Mouse (Mus musculus) limb, embryonic 11.5 days (tissue): Measurements from ENCODE around the gene Sult2a6. TPM values are rescaled to one million over a fixed set of nuclear protein-coding genes. Genes with fewer than 3 reads are reported as not detected.

Experiments
- ATAC-seq: fragments of 200-750 bp; cut with Nextera tagmentation; 2 replicates; pipeline ENCODE4 v1.8.0; 2017; ENCODE audit warnings: low read depth; ENCODE audit not compliant: insufficient number of reproducible peaks, low FRiP score, low TSS enrichment
- DNase-seq: peaks from one replicate; pipeline ENCODE4 v3.0.0-alpha.2; 2015; ENCODE audit warnings: low spot score
- H3K27ac ChIP-seq: fragments of 300-500 bp; sonication (generic); replicated peaks from 2 replicates; pipeline ENCODE4 v1.5.1; 2014; ENCODE audit warnings: low read depth, mild to moderate bottlenecking, low read length
- H3K27me3 ChIP-seq: fragments of 300-500 bp; sonication (generic); 2 replicates; pipeline ENCODE4 v1.6.1; 2014; ENCODE audit warnings: mild to moderate bottlenecking, low read length, mixed read lengths; ENCODE audit not compliant: control insufficient read depth, insufficient read depth
- H3K36me3 ChIP-seq: fragments of 300-500 bp; sonication (generic); 2 replicates; pipeline ENCODE4 v1.6.1; 2014; ENCODE audit warnings: mild to moderate bottlenecking, low read length, moderate library complexity, mixed read lengths; ENCODE audit not compliant: control insufficient read depth, insufficient read depth
- H3K4me1 ChIP-seq: fragments of 300-500 bp; sonication (generic); 2 replicates; pipeline ENCODE4 v1.6.1; 2014; ENCODE audit warnings: low read length, mixed read lengths; ENCODE audit not compliant: control insufficient read depth, insufficient read depth
- H3K4me2 ChIP-seq: fragments of 300-500 bp; sonication (generic); 2 replicates; pipeline ENCODE4 v1.6.1; 2014; ENCODE audit warnings: low read depth, mild to moderate bottlenecking, moderate library complexity; ENCODE audit not compliant: severe bottlenecking
- H3K4me3 ChIP-seq: fragments of 300-500 bp; sonication (generic); 2 replicates; pipeline ENCODE4 v1.5.1; 2014; ENCODE audit warnings: low read depth, low read length
- H3K9ac ChIP-seq: fragments of 300-500 bp; sonication (generic); 2 replicates; pipeline ENCODE4 v1.6.1; 2014; ENCODE audit warnings: mild to moderate bottlenecking, low read length
- H3K9me3 ChIP-seq: fragments of 300-500 bp; sonication (generic); 2 replicates; pipeline ENCODE4 v1.6.1; 2016; ENCODE audit warnings: low read length; ENCODE audit not compliant: control insufficient read depth
- whole genome bisulfite sequencing: fragments of 180-500 bp; shearing (Covaris S2); extraction: QIAGEN DNeasy Blood & Tissue Kit; methylation state at CpG from one replicate; pipeline ENCODE4 v1.1.7; 2014; 5-methylcytosine and 5-hydroxymethylcytosine counted together
- polyA plus RNA-seq: library from polyadenylated mRNA; unstranded; fragments of >200 nt; fragmentation: Nextera tagmentation; extraction: Ambion mirVana; gene quantifications from 2 replicates; pipeline ENCODE4 v1.2.1, GENCODE M21; 2014

Sult2a6 gene
- not detected in 2 replicates for polyA plus RNA-seq

- no peak within 1 kb of the TSS for H3K9ac ChIP-seq
- no peaks in the 10 kb centered on the region for H3K36me3 ChIP-seq
- 81% methylated on average over 2 of the region's 2 CpGs for WGBS
- no peaks in the 10 kb centered on the region for H3K4me1 ChIP-seq
- H3K4me3 ChIP-seq = no peak within 1 kb of the TSS
- no peaks in the 10 kb centered on the region for H3K9me3 ChIP-seq
- no peak within 1 kb of the TSS for H3K27ac ChIP-seq
- no peak for ATAC-seq
- DNase-seq = no peak
- no peak within 1 kb of the TSS for H3K4me2 ChIP-seq
- H3K27me3 ChIP-seq = no peaks in the 10 kb centered on the region
These were observed at the start of gene Sult2a6 for GRCm38 (mm10) chr7:14254770-14255169. Sult2a6 (minus strand) TSS chr7:14254870.

DNA sequence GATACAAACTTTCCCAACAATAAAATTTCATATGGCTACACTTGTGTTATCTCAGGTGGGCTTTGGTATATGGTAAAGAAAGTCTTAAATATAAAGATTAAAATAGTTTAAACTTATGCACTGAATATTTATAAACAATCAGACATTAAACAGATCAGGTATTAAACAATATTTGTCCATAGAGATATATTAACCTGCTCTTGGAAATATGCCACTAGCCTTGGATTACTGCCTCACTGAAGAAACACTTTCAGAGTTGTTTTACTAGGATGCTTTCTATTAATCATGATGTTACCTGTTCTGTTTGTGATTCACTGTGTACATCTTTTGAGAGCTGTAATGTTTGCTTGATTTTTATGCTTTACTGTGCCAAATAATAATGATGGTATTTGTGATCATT is 39.4 kb downstream of the Sult2a6 start:
- no peak for ATAC-seq
- Histone ChIP-seq H3K4me1 (no peaks in the 10 kb centered on the region), H3K36me3 (no peaks in the 10 kb centered on the region)

DNA sequence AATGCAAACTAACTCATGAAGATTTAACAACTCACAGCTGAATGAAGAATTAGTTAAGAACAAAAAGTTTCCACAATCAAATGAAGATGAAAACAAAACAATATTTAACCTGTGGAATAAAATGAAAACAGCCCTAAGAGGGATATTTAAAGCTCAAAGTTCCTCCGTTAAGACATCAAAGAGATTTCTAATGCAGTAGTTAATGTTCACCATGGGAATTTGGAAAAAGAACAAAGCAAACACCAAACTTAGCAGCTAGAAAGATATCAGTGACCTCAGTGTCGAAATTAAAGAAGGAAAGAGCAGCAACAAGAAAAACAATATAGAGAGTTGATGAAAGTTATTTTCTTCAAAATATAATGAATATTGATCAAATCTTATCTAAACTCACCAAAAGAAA is 51.3 kb downstream of the Sult2a6 start:
- DNase-seq (no peak), ATAC-seq (no peak)
- Histone ChIP-seq H3K4me2 (no peak overlapping the region), H3K36me3 (no peaks in the 10 kb centered on the region), H3K9me3 (peaks cover 5% of the 10 kb centered on the region; the same call in 1 of the 2 replicates), H3K4me1 (no peaks in the 10 kb centered on the region), H3K27ac (no peak overlapping the region), H3K27me3 (no peaks in the 10 kb centered on the region), H3K9ac (no peak overlapping the region), H3K4me3 (no peak overlapping the region)
- 81% methylated on average over 2 of the region's 2 CpGs for whole genome bisulfite sequencing

More for the DNA sequence above, 39.4 kb downstream of the Sult2a6 start:
- no peak for DNase-seq
- no peaks in the 10 kb centered on the region for H3K27me3 ChIP-seq
- H3K4me2 ChIP-seq = no peak overlapping the region
- H3K4me3 ChIP-seq = no peak overlapping the region
- no peaks in the 10 kb centered on the region for H3K9me3 ChIP-seq
- no peak overlapping the region for H3K27ac ChIP-seq
- H3K9ac ChIP-seq = no peak overlapping the region

DNA sequence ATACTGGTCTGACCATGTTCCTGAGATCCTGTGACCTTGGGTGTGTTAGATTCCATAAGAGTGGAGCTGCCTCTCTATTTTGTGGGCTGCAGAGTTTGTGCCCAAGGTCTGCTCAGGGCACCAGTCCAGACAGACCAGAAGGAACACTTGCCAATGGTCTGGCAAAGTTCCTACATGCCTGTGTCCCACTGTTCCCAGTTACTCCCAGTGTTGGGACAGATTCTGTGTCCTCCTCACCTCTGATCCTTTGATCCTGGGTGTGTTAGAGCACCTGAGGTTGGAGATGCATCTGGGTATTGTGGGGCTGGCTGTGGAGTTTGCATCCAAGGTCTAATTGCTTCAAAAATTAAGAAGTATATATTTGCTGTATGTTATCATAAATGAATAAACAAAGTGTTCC is 52.2 kb downstream of the Sult2a6 start:
- Histone ChIP-seq H3K27me3 (no peaks in the 10 kb centered on the region), H3K4me3 (no peak overlapping the region), H3K9ac (no peak overlapping the region), H3K27ac (no peak overlapping the region), H3K36me3 (no peaks in the 10 kb centered on the region), H3K4me1 (no peaks in the 10 kb centered on the region), H3K4me2 (no peak overlapping the region), H3K9me3 (no peaks in the 10 kb centered on the region)
- ATAC-seq (no peak), DNase-seq (no peak)

Other genes starting within 250 kb of the Sult2a6 start
- gene Sult2a3, start 131.8 kb downstream of the Sult2a6 start, polyA plus RNA-seq = not detected in 2 replicates
- gene Obox8, start 78.7 kb upstream of the Sult2a6 start, polyA plus RNA-seq = not detected in 2 replicates
- gene Sult2a8, start 191.9 kb upstream of the Sult2a6 start, polyA plus RNA-seq = not detected in 2 replicates
- not detected in 2 replicates for gene Sult2a7, start 239.4 kb upstream of the Sult2a6 start, polyA plus RNA-seq